Mouse (Mus musculus): ENCODE data around the gene Syn3. TPM values are rescaled to one million over a fixed set of nuclear protein-coding genes. Genes with fewer than 3 reads are reported as not detected.
A peak's percentile ranks its signal among the peaks of the same experiment; 100 is the strongest.

Syn3 gene
- polyA plus RNA-seq, 2 experiments = 1.9 to 2.0 TPM

GRCm38 (mm10) chr10:86410868-86411267 is 87.8 kb downstream of the Syn3 start:
- DNase-seq (ENCODE audit: low spot score) (no peak), ATAC-seq (ENCODE audit: low FRiP score, low read depth) (no peak)
- H3K4me1 ChIP-seq (ENCODE audit: control insufficient read depth, insufficient read depth, low read length) = no peaks in the 10 kb centered on the region
- H3K9me3 ChIP-seq (ENCODE audit: control insufficient read depth, low read length) = no peaks in the 10 kb centered on the region
- 38% methylated on average over 6 of the region's 6 CpGs for WGBS
- H3K4me2 ChIP-seq (replicated peaks; ENCODE audit: low read depth, low read length, severe bottlenecking) = no peak overlapping the region
- H3K27me3 ChIP-seq (ENCODE audit: control insufficient read depth, insufficient read depth, low read length) = no peaks in the 10 kb centered on the region
- no peak overlapping the region for H3K4me3 ChIP-seq (replicated peaks; ENCODE audit: low read length)
- H3K36me3 ChIP-seq (ENCODE audit: control insufficient read depth, insufficient read depth, low read length) = no peaks in the 10 kb centered on the region
- H3K9ac ChIP-seq (ENCODE audit: low read depth, low read length, severe bottlenecking) = no peak overlapping the region
- TF ChIP-seq POLR2A (IDR thresholded peaks at IDR 0.05; ENCODE audit: borderline replicate concordance, extremely low read depth, insufficient read depth, insufficient read length) = no peak
- H3K27ac ChIP-seq (replicated peaks; ENCODE audit: low read depth, low read length) = no peak overlapping the region

- no peak for TF ChIP-seq POLR2A (IDR thresholded peaks at IDR 0.05; ENCODE audit: borderline replicate concordance, extremely low read depth, insufficient read depth, insufficient read length)
- H3K4me2 ChIP-seq (replicated peaks; ENCODE audit: low read depth, low read length, severe bottlenecking) = no peak overlapping the region
- no peak for ATAC-seq (ENCODE audit: low FRiP score, low read depth)
- H3K4me3 ChIP-seq (replicated peaks; ENCODE audit: low read length) = no peak overlapping the region
- H3K9me3 ChIP-seq (ENCODE audit: control insufficient read depth, low read length) = no peaks in the 10 kb centered on the region
- 74% methylated on average over 4 of the region's 4 CpGs for WGBS
- no peak overlapping the region for H3K27ac ChIP-seq (replicated peaks; ENCODE audit: low read depth, low read length)
- no peaks in the 10 kb centered on the region for H3K36me3 ChIP-seq (ENCODE audit: control insufficient read depth, insufficient read depth, low read length)
- H3K27me3 ChIP-seq (ENCODE audit: control insufficient read depth, insufficient read depth, low read length) = no peaks in the 10 kb centered on the region
- no peaks in the 10 kb centered on the region for H3K4me1 ChIP-seq (ENCODE audit: control insufficient read depth, insufficient read depth, low read length)
- no peak overlapping the region for H3K9ac ChIP-seq (ENCODE audit: low read depth, low read length, severe bottlenecking)
- DNase-seq (ENCODE audit: low spot score) = no peak
Observed at GRCm38 (mm10) chr10:86406952-86407351, 91.7 kb downstream of the Syn3 start.

GRCm38 (mm10) chr10:86398347-86398720 is 100.4 kb downstream of the Syn3 start:
- no peak for DNase-seq (ENCODE audit: low spot score)
- Histone ChIP-seq H3K27me3 (ENCODE audit: control insufficient read depth, insufficient read depth, low read length) (no peaks in the 10 kb centered on the region), H3K4me1 (ENCODE audit: control insufficient read depth, insufficient read depth, low read length) (peaks cover 6% of the 10 kb centered on the region; the same call in 1 of the 2 replicates), H3K4me3 (replicated peaks; ENCODE audit: low read length) (no peak overlapping the region), H3K27ac (replicated peaks; ENCODE audit: low read depth, low read length) (no peak overlapping the region), H3K9me3 (ENCODE audit: control insufficient read depth, low read length) (peaks cover 6% of the 10 kb centered on the region), H3K9ac (ENCODE audit: low read depth, low read length, severe bottlenecking) (no peak overlapping the region), H3K4me2 (replicated peaks; ENCODE audit: low read depth, low read length, severe bottlenecking) (no peak overlapping the region), H3K36me3 (ENCODE audit: control insufficient read depth, insufficient read depth, low read length) (no peaks in the 10 kb centered on the region)
- TF ChIP-seq POLR2A (IDR thresholded peaks at IDR 0.05; ENCODE audit: borderline replicate concordance, extremely low read depth, insufficient read depth, insufficient read length) = no peak
- WGBS = 51% methylated on average over 2 of the region's 2 CpGs
- no peak for ATAC-seq (ENCODE audit: low FRiP score, low read depth)

- peak; percentile 77 for ATAC-seq (ENCODE audit: low FRiP score, low read depth)
- H3K4me2 ChIP-seq (replicated peaks; ENCODE audit: low read depth, low read length, severe bottlenecking) = no peak overlapping the region
- H3K36me3 ChIP-seq (ENCODE audit: control insufficient read depth, insufficient read depth, low read length) = no peaks in the 10 kb centered on the region
- peaks cover 6% of the 10 kb centered on the region; the same call in 1 of the 2 replicates for H3K4me1 ChIP-seq (ENCODE audit: control insufficient read depth, insufficient read depth, low read length)
- DNase-seq (ENCODE audit: low spot score) = peak; percentile 63
- no peak overlapping the region for H3K27ac ChIP-seq (replicated peaks; ENCODE audit: low read depth, low read length)
- no peaks in the 10 kb centered on the region for H3K27me3 ChIP-seq (ENCODE audit: control insufficient read depth, insufficient read depth, low read length)
- WGBS = 37% methylated on average over 4 of the region's 4 CpGs
- no peak overlapping the region for H3K4me3 ChIP-seq (replicated peaks; ENCODE audit: low read length)
- no peak overlapping the region for H3K9ac ChIP-seq (ENCODE audit: low read depth, low read length, severe bottlenecking)
- H3K9me3 ChIP-seq (ENCODE audit: control insufficient read depth, low read length) = peaks cover 6% of the 10 kb centered on the region
- TF ChIP-seq POLR2A (IDR thresholded peaks at IDR 0.05; ENCODE audit: borderline replicate concordance, extremely low read depth, insufficient read depth, insufficient read length) = no peak
Observed at GRCm38 (mm10) chr10:86397577-86398346, 100.9 kb downstream of the Syn3 start.

- no peak for DNase-seq (ENCODE audit: low spot score)
- TF ChIP-seq POLR2A (IDR thresholded peaks at IDR 0.05; ENCODE audit: borderline replicate concordance, extremely low read depth, insufficient read depth, insufficient read length) = no peak
- no peak overlapping the region for H3K9ac ChIP-seq (ENCODE audit: low read depth, low read length, severe bottlenecking)
Observed at GRCm38 (mm10) chr10:86392399-86392798, 106.3 kb downstream of the Syn3 start.

More at GRCm38 (mm10) chr10:86392399-86392798, 106.3 kb downstream of the Syn3 start:
- Histone ChIP-seq H3K9me3 (ENCODE audit: control insufficient read depth, low read length) (peaks cover 6% of the 10 kb centered on the region), H3K27me3 (ENCODE audit: control insufficient read depth, insufficient read depth, low read length) (no peaks in the 10 kb centered on the region), H3K4me2 (replicated peaks; ENCODE audit: low read depth, low read length, severe bottlenecking) (no peak overlapping the region), H3K4me1 (ENCODE audit: control insufficient read depth, insufficient read depth, low read length) (no peaks in the 10 kb centered on the region), H3K36me3 (ENCODE audit: control insufficient read depth, insufficient read depth, low read length) (no peaks in the 10 kb centered on the region), H3K4me3 (replicated peaks; ENCODE audit: low read length) (no peak overlapping the region), H3K27ac (replicated peaks; ENCODE audit: low read depth, low read length) (no peak overlapping the region)
- no peak for ATAC-seq (ENCODE audit: low FRiP score, low read depth)
- WGBS = 88% methylated on average over 3 of the region's 3 CpGs
